Mouse (Mus musculus) frontal cortex, adult 2 months (tissue): ENCODE results near the gene Rnf6. TPM values are rescaled to one million over a fixed set of nuclear protein-coding genes. Genes with fewer than 3 reads are reported as not detected.
"Not testable (repeated sequence)": the region's sequence is repeated elsewhere in the genome, so short reads cannot be mapped to it uniquely, and the experiment has no call there.

ENCODE experiments used
- DNase-seq, 2 experiments: peaks; one replicate each; pipeline ENCODE4 v3.0.0; 2022; ENCODE audit warnings: low spot score in 1 of 2; ENCODE audit errors: extremely low spot score in 1 of 2
- polyA plus RNA-seq: library from polyadenylated mRNA; depleted of rRNA; stranded (reverse); fragments of >200 nt; gene quantifications from 2 replicates; pipeline ENCODE4 v1.2.3, GENCODE M21; 2012

Gene Rnf6
- polyA plus RNA-seq, 1 experiment, result 45.2 TPM

DNA sequence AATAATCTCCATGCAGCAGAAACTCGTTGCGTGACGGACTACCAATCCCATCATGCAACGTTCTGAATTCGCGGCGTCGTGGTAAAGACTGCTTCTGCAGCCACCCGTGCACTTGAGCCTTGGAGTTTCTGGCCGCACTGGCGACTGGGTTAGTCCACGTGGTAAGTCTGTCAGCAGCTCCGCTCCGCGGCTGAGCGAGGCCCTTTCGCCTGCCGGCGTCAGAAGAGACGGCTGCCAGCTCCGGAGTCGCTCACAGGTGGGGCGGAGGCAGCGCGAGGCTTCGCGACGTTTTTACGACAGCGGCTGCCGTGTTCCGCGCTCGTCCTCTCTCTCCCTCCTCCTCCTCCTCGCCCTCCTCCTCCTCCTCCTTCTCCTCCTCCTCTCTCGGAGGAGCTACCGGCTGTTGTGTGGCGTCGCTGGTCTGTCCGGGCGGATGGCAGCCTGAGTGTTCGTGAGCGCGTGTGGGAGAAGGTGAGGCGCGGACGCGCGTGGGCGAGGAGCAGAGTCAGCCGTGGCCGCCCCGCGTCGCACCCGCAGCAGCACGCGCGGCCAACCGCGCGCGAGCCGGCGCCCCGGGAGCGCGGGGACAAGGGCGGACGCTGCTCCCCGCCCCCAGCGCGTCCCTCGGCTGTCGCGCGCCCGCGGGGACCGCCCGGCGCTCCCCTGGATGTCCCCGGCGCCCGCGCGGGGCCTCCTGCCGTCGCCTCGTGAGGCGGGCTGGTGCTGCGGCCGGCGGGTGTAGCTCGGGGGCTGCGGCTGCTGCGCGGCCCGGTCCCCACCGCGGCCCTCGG, 9.7 kb upstream of the Rnf6 start, which contains the start of gene Cdk8:
Cdk8 (plus strand) TSS at position 367 of the 791 bp plus-strand sequence.
- peak; percentile 92 for DNase-seq

DNA sequence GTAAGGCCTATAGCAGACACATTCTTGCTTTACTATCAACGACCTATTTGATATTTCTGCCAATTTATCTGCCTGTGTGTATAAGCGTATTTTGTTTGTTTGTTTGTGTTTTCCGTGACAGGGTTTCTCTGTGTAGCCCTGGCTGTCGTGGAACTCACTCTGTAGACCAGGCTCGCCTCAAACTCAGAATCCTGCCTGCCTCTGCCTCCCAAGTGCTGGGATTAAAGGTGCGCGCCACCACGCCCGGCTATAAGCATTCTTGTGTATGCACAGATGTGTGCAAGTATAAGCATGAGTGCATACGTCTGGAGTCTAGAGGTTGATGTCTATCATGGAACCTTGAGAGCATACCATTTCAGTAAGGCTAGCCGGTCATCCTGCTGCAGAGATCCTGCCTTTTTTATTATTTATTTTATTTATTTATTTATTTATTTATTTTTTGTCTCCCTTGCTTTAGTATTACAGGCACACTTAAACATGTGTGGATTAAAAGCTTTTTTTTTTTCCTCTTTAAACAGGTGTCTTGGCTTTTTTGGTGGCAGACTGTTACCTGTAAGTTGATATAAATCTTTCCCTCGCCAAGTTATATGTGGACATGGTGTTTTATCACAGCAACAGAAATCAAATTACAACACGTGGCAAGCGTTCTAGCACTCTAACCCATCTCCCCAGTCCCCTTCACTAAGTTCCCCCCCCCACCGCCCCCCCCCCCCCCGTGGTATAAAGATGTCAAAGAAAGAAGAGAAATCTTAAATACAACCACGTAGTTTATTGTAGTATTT, 8.7 kb upstream of the Rnf6 start:
- DNase-seq, result no peak

GRCm38 (mm10) chr5:146227496-146227895, 6.1 kb upstream of the Rnf6 start:
- DNase-seq, result no peak

DNA sequence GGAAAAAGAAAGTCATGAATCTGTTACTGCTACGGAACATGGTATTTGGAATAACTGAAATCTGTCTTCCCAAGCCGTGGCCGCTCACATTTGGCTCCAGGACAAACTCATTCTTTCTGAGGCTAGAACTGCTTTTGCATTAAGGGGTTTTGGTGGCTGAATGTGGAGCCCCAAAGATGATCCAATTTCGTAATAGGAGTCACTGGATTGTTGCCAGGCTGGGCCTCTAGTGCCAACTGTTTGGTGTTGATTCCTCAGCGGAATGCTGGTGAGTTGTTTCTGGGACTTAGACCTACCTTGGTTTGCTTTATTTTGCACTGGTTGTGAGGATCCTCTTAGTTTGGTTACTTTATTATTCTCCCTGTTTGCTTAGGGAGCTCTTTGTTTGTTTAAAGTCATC, 2.4 kb upstream of the Rnf6 start:
- no peak for DNase-seq

GRCm38 (mm10) chr5:146221722-146222121, 367 bp upstream of the Rnf6 start:
- DNase-seq, result peak in 1 of 2 experiments; percentile 11

GRCm38 (mm10) chr5:146220501-146220878, 865 bp downstream of the Rnf6 start:
- DNase-seq, result no peak

DNA sequence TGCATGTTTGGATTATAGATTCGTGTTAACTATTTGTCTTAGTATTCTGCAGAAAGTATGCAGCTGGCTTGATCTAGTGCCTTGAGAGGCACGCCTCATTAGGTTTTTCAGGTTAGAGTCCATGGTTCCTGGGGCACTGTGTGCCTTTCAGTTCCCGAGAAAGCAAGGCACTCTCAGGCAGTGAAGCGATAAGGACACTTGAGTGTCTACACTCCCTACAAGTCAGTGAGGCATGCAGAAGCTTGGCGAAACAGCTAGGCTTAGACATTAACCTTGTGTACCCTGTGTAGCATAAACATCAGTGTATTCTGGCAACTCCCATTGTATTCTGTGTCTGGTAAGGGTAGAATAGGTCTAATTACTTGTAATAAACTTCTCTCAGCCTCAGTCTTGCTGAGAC, 15.8 kb downstream of the Rnf6 start:
- no peak for DNase-seq

- no peak for DNase-seq
Observed at GRCm38 (mm10) chr5:146203921-146204320, 17.4 kb downstream of the Rnf6 start.

DNA sequence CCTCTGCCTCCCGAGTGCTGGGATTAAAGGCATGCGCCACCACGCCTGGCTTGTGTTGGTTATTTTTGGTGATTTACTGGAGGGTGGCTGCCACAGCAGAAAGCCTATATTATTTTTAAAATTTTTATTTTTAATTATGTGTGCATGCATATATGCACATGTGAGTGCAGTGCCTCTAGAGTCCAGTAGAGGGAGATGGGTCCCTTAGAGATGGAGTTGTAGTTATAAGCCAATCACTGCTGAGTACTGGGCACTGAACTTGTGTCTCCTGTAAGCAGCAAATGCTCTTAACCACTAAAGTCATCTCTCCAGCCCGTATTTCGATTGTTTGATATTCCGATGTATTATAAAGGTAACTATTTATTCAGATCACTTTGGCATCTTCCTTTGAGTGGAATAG, 20.8 kb downstream of the Rnf6 start:
- no peak for DNase-seq

GRCm38 (mm10) chr5:146199540-146199939, 21.8 kb downstream of the Rnf6 start:
- DNase-seq, result no peak

- no peak for DNase-seq
Observed at GRCm38 (mm10) chr5:146199073-146199472, 22.3 kb downstream of the Rnf6 start.

GRCm38 (mm10) chr5:146193360-146193759, 28.0 kb downstream of the Rnf6 start:
- no peak for DNase-seq

- no peak for DNase-seq
Observed at GRCm38 (mm10) chr5:146190501-146191269, 30.7 kb downstream of the Rnf6 start.

DNA sequence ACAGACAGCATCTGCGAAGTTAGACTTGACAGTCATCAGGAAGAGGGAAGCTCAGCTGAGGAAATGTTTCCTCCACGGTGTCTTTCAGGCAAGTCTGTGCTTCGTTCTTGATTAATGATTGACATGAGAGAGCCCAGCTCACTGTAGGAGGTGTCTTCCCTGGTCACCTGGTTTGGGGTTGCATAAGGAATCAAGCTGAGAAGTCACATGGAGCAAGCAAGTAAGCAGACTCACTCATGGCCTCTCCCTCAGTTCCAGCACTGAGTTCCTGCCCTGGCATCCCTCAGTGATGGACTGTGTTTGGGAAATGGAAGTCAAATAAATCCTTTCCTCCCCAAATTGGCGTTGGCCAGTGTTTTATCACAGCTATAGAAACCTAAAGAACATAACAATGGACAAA, 31.3 kb downstream of the Rnf6 start:
- no peak for DNase-seq

DNA sequence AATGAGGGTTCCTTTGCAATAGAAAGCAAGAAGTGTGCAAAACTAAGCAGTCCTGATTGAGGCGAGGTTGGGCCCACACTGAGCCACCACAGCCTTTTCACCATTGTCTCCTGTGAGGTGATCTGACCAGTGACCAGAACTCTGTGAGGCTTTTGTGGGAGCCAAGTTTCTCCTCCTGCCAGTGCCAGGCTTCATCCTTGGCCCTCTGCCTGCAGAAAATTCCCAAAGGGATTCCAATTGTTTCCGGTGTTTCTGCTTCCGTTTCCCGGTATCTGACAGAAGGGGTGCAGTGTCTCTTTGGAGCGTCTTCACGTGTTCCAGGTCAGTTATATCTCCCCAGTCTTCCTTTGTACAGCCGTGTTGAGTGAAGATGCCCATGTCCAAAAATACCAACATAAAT, 32.6 kb downstream of the Rnf6 start:
- DNase-seq, result no peak

- DNase-seq, result no peak
Observed at GRCm38 (mm10) chr5:146188144-146188543, 33.2 kb downstream of the Rnf6 start.

DNA sequence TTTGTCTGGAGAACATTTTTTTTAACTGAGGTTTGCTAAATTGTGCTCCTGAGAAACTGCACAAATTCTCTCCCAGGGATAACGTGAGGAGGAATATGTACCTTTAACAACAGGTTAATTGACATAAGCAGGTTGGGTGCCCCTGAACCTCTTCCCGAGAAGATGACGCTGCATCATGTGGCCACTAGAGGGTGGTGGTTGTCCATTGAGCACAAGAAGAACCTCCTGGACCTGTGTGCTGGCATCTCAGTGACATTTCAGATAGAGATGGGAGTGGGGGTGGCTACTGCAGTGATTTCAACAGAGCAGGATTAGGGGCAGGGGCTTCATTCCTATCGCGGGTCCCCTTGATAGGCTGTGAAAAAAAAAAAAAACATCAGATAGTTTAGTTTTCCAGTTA, 33.9 kb downstream of the Rnf6 start:
- DNase-seq, result peak in 1 of 2 experiments; percentile 75

DNA sequence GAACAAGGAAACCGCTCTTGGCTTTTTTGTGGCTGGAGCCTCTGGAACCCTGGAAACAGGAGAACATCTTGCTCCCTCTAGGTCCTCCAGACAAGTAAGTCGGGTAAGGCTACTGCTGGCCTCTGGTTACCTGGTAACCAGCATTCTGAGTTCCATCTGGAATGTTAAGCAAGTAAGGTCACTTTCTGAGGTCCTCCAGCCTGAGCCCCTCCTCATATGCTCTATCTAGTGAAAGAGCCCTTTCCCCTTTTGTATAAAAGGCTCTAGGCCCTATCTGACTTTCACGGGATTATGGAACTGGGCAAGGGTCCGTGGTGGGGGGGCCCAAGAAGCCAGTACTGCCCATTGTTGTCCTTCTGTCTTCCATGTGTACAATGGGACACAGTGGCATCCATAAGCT, 36.2 kb downstream of the Rnf6 start, which contains the start of gene 1700001J03Rik:
1700001J03Rik (minus strand) TSS at position 101 of the 400 bp plus-strand sequence.
- DNase-seq, result not testable (repeated sequence)

GRCm38 (mm10) chr5:146172744-146173143, 48.6 kb downstream of the Rnf6 start:
- DNase-seq, result peak in 1 of 2 experiments; percentile 24

DNA sequence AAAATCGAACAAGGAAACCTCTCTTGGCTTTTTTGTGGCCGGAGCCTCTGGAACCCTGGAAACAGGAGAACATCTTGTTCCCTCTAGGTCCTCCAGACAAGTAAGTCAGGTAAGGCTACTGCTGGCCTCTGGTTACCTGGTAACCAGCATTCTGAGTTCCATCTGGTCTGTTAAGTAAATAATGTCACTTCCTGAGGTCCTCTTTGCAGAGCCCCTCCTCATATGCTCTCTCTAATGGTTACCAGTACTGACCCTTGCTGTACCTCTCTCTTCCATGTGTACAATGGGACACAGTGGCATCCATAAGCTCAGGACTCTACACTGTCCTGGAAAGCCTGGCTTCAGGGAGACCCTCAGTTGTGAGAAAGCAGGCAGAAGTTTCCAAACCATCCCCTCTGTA, 50.7 kb downstream of the Rnf6 start, which contains the start of gene Gm6309:
Gm6309 (minus strand) TSS at position 101 of the 400 bp plus-strand sequence.
- DNase-seq, result not testable (repeated sequence)

DNA sequence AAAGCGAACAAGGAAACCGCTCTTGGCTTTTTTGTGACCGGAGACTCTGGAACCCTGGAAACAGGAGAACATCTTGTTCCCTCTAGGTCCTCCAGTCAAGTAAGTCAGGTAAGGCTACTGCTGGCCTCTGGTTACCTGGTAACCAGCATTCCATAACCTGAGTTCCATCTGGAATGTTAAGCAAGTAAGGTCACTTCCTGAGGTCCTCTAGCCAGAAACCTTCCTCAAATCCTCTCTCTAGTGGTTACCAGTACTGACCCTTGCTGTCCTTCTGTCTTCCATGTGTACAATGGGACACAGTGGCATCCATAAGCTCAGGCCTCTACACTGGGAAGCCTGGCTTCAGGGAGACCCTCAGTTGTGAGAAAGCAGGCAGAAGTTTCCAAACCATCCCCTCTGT, 60.9 kb downstream of the Rnf6 start, which contains the start of gene Gm5565:
Gm5565 (minus strand) TSS at position 101 of the 400 bp plus-strand sequence.
- DNase-seq, result not testable (repeated sequence)
